Mouse (Mus musculus) embryonic facial prominence, embryonic 15.5 days (tissue): ENCODE results near the gene 1700016K19Rik. TPM values are rescaled to one million over a fixed set of nuclear protein-coding genes. Genes with fewer than 3 reads are reported as not detected.
A peak's percentile ranks its signal among the peaks of the same experiment; 100 is the strongest.

Experiments used
- ATAC-seq: fragments of 200-750 bp; cut with Nextera tagmentation; 2 replicates; pipeline ENCODE4 v1.8.0; 2017; ENCODE audit warnings: low read depth, moderate TSS enrichment; ENCODE audit not compliant: insufficient number of reproducible peaks, low FRiP score, low TSS enrichment
- H3K27ac ChIP-seq: fragments of 300-500 bp; sonication (generic); replicated peaks from 2 replicates; pipeline ENCODE4 v1.5.1; 2015; ENCODE audit warnings: mild to moderate bottlenecking, inconsistent platforms
- H3K27me3 ChIP-seq: fragments of 300-500 bp; sonication (generic); 2 replicates; pipeline ENCODE4 v1.6.1; 2015; ENCODE audit warnings: inconsistent platforms
- H3K36me3 ChIP-seq: fragments of 300-500 bp; sonication (generic); 2 replicates; pipeline ENCODE4 v1.6.1; 2015; ENCODE audit warnings: mild to moderate bottlenecking, inconsistent platforms
- H3K4me1 ChIP-seq: fragments of 300-500 bp; sonication (generic); 2 replicates; pipeline ENCODE4 v1.6.1; 2015; ENCODE audit warnings: inconsistent platforms
- H3K4me2 ChIP-seq: fragments of 300-500 bp; sonication (generic); replicated peaks from 2 replicates; pipeline ENCODE4 v1.6.1; 2015; ENCODE audit warnings: mild to moderate bottlenecking, inconsistent platforms
- H3K4me3 ChIP-seq: fragments of 300-500 bp; sonication (generic); replicated peaks from 2 replicates; pipeline ENCODE4 v1.5.1; 2015; ENCODE audit warnings: mild to moderate bottlenecking, inconsistent platforms
- H3K9ac ChIP-seq: fragments of 300-500 bp; sonication (generic); 2 replicates; pipeline ENCODE4 v1.6.1; 2015; ENCODE audit warnings: inconsistent platforms
- H3K9me3 ChIP-seq: fragments of 300-500 bp; sonication (generic); replicated peaks from 2 replicates; pipeline ENCODE4 v1.6.1; 2016; ENCODE audit warnings: inconsistent platforms
- WGBS: fragments of 180-500 bp; shearing (Covaris S2); methylation state at CpG from one replicate; pipeline ENCODE4 v1.1.7; 2015; 5-methylcytosine and 5-hydroxymethylcytosine counted together
- polyA plus RNA-seq: library from polyadenylated mRNA; unstranded; fragments of >200 nt; fragmentation: Nextera tagmentation; extraction: Ambion mirVana; gene quantifications from 2 replicates; pipeline ENCODE4 v1.2.1, GENCODE M21; 2015

Gene 1700016K19Rik
- polyA plus RNA-seq, 1 experiment from 2014 or later = 19.2 TPM

DNA sequence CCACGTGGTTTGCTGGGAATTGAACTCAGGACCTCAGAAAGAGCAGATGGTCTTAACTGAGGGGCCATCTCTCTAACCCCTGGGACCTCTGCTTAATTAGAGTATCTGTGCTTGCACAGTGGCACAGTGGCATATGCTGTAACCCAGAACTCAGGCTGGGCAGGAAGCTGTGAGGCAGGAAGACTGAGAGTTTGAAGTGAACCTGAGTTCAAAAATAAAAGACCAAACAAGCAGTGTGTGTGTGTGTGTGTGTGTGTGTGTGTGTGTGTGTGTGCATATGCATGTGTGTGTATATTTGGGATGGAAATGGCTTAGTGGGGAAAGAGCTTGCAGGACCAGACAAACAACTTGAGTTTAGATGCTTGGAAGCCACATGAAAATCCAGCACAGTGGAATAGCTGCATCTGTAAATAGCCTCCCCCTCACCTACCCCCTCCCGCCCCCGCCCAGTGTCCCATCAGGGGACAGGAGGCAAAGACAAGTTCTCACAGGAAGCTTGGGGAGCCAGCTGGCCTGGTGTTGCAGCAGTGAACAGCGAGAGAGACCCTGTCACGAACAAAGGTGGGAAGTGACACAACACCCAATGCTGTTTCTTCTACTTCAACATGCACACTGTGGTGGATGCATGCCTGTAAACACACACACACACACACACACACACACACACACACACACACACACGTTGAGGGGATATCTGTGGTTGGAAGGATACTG is 38.0 kb downstream of the 1700016K19Rik start:
- 53% methylated on average over 6 of the region's 6 CpGs for WGBS
- Histone ChIP-seq H3K4me2 (no peak overlapping the region), H3K9ac (no peak overlapping the region), H3K27ac (no peak overlapping the region), H3K9me3 (no peaks in the 10 kb centered on the region), H3K4me1 (peaks cover 23% of the 10 kb centered on the region), H3K27me3 (no peaks in the 10 kb centered on the region), H3K4me3 (no peak overlapping the region), H3K36me3 (no peaks in the 10 kb centered on the region)
- ATAC-seq = no peak; the same call in 1 of the 2 replicates

DNA sequence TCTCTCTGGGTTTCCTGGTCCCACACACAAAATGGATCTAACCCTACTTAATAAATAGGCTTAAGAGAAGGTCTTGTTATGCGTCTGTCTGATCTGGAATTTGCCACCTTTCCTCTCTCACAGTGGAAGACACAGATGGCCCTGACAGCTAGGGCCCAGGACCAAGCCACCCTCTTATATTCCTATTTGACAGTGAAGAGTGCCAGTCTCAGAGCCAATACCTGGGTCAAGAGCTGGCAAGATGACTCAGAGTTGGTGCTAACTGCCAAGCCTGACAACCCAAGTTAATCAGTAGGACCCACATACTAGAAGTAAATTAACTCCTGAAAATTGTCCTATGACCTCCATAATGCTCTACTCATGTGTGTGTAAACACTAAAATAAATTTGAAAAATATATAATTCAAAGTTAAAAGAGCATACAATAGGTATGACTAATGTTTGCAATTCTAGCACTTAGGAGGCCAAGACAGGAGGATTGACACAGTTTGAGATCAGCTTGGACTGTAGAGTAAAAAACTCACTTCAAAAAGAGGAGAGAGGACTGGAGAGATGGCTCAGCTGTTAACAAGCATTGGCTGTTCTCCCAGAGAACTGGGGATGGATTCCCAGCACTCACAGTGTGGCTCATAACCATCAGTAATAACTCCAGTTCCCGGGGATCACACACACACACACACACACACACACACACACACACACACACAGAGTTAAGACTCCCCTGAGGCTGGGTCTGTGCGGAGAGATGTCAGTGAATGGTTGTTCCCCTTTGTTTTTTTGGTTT is 39.8 kb downstream of the 1700016K19Rik start:
- H3K9me3 ChIP-seq = no peaks in the 10 kb centered on the region
- H3K36me3 ChIP-seq = no peaks in the 10 kb centered on the region
- peaks cover 38% of the 10 kb centered on the region for H3K4me1 ChIP-seq
- WGBS = 80% methylated on average over 3 of the region's 3 CpGs
- H3K4me3 ChIP-seq = no peak overlapping the region
- H3K27me3 ChIP-seq = 0 out of 2 replicates have a peak, but pooled peaks cover 2% of the 10 kb centered on the region
- H3K4me2 ChIP-seq = no peak overlapping the region
- H3K27ac ChIP-seq = no peak overlapping the region
- no peak overlapping the region for H3K9ac ChIP-seq
- ATAC-seq = no peak

DNA sequence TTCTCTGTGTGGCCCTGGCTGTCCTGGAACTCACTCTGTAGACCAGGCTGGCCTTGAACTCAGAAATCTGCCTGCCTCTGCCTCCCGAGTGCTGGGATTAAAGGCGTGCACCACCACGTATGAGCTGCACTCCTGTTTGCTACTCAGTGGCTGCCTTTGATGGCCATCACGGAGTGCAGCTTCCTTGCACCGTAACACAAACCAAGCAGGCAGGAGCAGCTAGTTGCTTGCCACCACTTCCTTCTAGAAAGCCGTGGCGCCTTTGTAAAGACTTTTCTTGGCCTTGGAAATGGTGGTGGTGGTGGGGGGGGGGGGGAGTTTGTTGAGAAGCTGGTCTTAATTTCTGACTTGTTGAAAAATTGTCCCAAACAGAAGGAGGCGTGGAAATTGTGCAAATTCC is 40.4 kb downstream of the 1700016K19Rik start:
- H3K9ac ChIP-seq = no peak overlapping the region
- 0 out of 2 replicates have a peak, but pooled peaks cover 4% of the 10 kb centered on the region for H3K27me3 ChIP-seq
- H3K27ac ChIP-seq = no peak overlapping the region
- no peak for ATAC-seq
- no peak overlapping the region for H3K4me3 ChIP-seq
- no peak overlapping the region for H3K4me2 ChIP-seq
- H3K36me3 ChIP-seq = 0 out of 2 replicates have a peak, but pooled peaks cover 3% of the 10 kb centered on the region
- H3K9me3 ChIP-seq = no peaks in the 10 kb centered on the region
- WGBS = 76% methylated on average over 8 of the region's 8 CpGs
- peaks cover 42% of the 10 kb centered on the region for H3K4me1 ChIP-seq

DNA sequence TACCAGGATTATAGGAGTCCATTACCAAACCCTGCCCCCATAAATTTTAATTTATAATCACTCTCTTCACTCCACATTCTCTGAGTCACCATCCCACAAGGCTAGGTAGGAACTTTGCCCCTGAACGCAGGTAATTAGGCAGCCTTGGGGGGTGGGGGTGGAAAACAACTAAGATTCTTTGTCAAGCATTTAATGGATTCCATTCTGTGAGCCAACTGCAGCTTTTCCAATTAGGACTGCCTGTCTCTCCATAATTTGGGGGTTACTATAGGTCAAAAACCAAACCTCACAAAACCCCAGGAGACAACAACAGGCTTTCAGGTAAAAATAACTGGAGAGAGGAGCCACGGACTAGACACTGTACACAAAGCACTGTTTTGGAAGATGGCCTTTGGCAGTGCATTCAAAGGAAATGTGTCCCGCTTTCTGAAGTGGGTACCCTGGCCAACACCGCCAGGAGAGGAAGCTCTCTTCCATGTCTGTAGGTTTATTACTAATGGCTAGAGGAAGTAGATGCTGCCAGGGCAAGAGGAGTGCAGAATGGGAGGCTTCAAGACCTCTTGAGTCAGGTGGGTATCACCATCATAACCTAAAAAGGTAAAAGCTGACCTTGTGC is 41.2 kb downstream of the 1700016K19Rik start:
- H3K9me3 ChIP-seq = no peaks in the 10 kb centered on the region
- 38% methylated on average over 4 of the region's 4 CpGs for WGBS
- no peak for ATAC-seq
- H3K4me1 ChIP-seq = peaks cover 42% of the 10 kb centered on the region
- H3K27ac ChIP-seq = no peak overlapping the region
- H3K4me3 ChIP-seq = no peak overlapping the region
- no peak overlapping the region for H3K9ac ChIP-seq
- H3K4me2 ChIP-seq = no peak overlapping the region
- peaks cover 9% of the 10 kb centered on the region; the same call in 1 of the 2 replicates for H3K36me3 ChIP-seq
- H3K27me3 ChIP-seq = 0 out of 2 replicates have a peak, but pooled peaks cover 4% of the 10 kb centered on the region

DNA sequence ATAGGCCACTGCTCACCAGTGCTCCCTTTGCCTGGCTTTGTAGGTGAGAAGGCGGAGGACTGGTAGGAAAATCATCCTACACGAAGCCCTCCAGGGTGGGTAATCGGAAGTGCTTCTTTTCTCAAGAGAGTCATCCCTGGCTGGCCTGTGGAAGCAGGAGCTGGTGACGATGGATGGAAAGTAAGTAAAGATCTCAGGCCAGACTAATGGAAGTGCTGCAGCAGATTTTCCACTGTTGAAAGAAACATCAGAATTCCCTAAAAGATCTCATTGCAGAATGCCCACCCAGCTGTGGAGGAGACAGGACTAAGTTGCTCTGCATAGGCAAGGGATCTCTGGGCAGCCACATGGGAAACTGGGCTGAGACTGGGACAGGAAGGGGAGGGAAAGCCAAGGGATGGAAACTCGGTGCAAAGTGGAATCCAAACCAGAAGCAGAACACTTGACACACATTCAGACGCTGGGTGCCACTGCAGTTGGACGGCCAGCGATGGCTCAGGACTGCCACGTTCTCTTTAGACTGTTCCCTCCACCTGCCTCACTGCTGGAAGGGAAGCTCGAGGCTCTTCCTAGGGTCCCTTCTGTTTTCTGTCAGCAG is 42.4 kb downstream of the 1700016K19Rik start:
- Histone ChIP-seq H3K4me2 (no peak overlapping the region), H3K9me3 (no peaks in the 10 kb centered on the region), H3K27me3 (0 out of 2 replicates have a peak, but pooled peaks cover 4% of the 10 kb centered on the region), H3K9ac (no peak overlapping the region), H3K36me3 (peaks cover 22% of the 10 kb centered on the region; the same call in 1 of the 2 replicates), H3K4me1 (peaks cover 42% of the 10 kb centered on the region), H3K4me3 (no peak overlapping the region), H3K27ac (peak overlapping the region; percentile 72)
- no peak for ATAC-seq
- 34% methylated on average over 10 of the region's 10 CpGs for WGBS

DNA sequence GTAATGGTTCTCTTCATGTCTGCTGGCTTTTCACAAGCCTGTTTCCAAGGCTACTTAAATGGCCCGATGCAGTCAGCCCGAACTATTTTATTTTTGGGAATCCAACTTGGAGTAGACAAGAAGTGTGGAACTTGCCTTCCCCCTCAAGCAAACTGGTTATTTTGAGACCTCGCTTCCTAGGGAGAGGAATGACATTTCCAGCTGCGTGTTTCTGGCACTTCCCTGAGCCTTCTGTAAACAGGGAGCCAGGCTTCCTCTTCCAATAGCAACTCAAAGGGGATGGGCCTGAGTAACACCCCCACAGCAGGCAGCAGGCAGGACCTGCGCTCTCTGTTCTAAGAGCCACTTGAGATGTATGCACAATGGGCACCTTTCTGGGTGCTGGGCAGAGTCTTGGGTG is 43.2 kb downstream of the 1700016K19Rik start:
- Histone ChIP-seq H3K9ac (no peak overlapping the region), H3K4me2 (no peak overlapping the region), H3K9me3 (no peaks in the 10 kb centered on the region), H3K4me1 (peaks cover 42% of the 10 kb centered on the region), H3K27ac (peak overlapping the region; percentile 72), H3K36me3 (peaks cover 22% of the 10 kb centered on the region; the same call in 1 of the 2 replicates), H3K4me3 (no peak overlapping the region), H3K27me3 (0 out of 2 replicates have a peak, but pooled peaks cover 4% of the 10 kb centered on the region)
- WGBS = 16% methylated on average over 5 of the region's 5 CpGs
- ATAC-seq = peak; percentile 45; the same call in 1 of the 2 replicates

DNA sequence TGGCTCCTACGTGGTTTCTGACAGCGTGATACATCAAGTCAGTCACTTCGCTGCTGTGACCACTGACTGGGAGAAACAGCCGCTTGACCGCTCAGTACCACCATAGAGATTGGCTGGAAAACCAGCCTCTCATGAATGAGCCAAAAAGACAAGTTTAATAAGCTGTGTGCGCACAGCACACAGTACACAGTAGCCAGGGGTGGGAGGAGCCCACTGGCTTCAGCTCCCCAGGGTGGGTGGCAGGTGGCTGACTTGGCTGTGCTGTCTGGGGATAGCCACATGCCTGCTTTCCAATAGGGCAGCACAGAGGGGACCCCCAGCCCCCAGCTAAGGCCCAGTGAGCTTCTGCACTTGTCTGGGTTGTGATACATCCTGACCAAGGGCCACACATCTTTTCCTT is 44.8 kb downstream of the 1700016K19Rik start:
- Histone ChIP-seq H3K4me3 (no peak overlapping the region), H3K9ac (no peak overlapping the region), H3K27ac (no peak overlapping the region), H3K36me3 (peaks cover 22% of the 10 kb centered on the region; the same call in 1 of the 2 replicates), H3K4me1 (peaks cover 42% of the 10 kb centered on the region), H3K4me2 (no peak overlapping the region), H3K9me3 (no peaks in the 10 kb centered on the region), H3K27me3 (0 out of 2 replicates have a peak, but pooled peaks cover 4% of the 10 kb centered on the region)
- peak; percentile 44; the same call in 1 of the 2 replicates for ATAC-seq
- WGBS = 80% methylated on average over 6 of the region's 6 CpGs

DNA sequence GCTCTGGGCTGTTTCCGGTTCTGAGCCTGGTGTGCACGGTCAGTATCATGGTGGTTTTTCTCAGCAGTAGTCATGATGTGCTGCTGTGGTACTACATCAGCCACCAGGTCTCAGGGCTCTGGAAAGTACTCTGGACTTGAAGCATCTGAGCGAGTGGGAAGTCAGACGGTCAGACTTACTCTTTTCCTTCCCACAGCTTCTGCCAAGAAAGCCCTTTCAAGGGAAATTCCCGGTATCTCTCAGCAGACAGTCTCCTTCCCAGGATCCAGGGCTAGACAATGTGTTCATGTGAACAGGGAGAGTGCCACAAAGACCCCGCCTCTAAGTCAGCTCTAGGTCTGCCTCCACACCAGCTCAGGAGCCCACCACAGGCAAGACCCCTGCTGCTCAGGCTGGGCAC is 45.7 kb downstream of the 1700016K19Rik start:
- Histone ChIP-seq H3K4me1 (peaks cover 42% of the 10 kb centered on the region), H3K9me3 (no peaks in the 10 kb centered on the region), H3K36me3 (peaks cover 22% of the 10 kb centered on the region; the same call in 1 of the 2 replicates), H3K9ac (no peak overlapping the region), H3K27ac (no peak overlapping the region), H3K4me3 (no peak overlapping the region), H3K27me3 (0 out of 2 replicates have a peak, but pooled peaks cover 4% of the 10 kb centered on the region), H3K4me2 (no peak overlapping the region)
- WGBS = 82% methylated on average over 6 of the region's 6 CpGs
- ATAC-seq = no peak

DNA sequence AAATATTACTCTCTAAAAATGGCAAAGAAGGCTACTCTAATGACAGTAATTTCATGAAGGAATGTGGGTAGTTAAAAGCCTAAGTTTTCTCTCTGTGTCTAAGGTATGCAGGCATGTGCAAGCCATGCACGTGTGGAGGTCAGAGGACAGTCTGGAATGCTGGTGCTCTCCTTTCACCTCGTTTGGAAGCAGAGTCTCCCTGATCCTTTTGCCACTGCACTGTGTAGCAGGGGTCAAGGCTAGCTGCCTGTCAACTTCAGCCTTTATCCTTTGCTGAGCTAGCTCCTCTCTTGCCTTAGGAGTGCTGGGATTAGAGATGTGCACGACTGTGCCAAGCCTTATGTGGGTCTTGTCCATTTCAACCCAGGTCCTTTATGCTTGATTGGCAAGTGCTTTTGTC is 50.8 kb downstream of the 1700016K19Rik start:
- Histone ChIP-seq H3K27me3 (no peaks in the 10 kb centered on the region), H3K27ac (no peak overlapping the region), H3K4me3 (no peak overlapping the region), H3K4me2 (no peak overlapping the region), H3K9ac (no peak overlapping the region), H3K4me1 (0 out of 2 replicates have a peak, but pooled peaks cover 4% of the 10 kb centered on the region), H3K9me3 (no peaks in the 10 kb centered on the region), H3K36me3 (peaks cover 15% of the 10 kb centered on the region; the same call in 1 of the 2 replicates)
- no peak for ATAC-seq
- 38% methylated on average over 3 of the region's 3 CpGs for WGBS

DNA sequence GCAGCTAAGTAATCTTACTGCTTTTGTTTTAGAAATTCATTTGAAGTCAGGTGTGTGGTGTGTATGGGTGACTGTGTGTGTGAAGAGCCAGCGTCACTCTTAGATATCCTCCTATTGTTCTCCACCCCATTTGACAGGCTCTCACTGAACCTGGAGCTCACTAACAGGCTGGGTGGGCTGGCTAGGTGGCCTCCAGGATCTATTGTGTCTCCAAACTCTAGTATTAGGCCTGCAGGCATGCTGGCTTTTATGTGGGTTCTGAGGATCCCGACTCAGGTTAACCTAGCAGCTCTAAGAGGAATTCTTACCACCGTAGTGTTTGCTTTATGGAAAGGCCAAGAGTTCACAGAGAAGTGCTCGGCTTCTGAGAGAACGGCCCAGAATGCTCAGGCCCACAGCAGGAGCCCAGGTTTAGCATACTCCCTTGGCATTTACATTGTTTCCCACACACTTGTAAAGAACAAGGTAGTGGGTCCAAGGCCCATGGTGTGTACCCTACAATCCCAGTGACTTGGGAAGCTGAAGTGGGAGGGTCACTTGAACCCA is 51.3 kb downstream of the 1700016K19Rik start:
- WGBS = 45% methylated on average over 5 of the region's 5 CpGs
- Histone ChIP-seq H3K36me3 (peaks cover 11% of the 10 kb centered on the region; the same call in 1 of the 2 replicates), H3K9me3 (no peaks in the 10 kb centered on the region), H3K4me1 (0 out of 2 replicates have a peak, but pooled peaks cover 4% of the 10 kb centered on the region), H3K4me2 (no peak overlapping the region), H3K27ac (no peak overlapping the region), H3K9ac (no peak overlapping the region), H3K4me3 (no peak overlapping the region), H3K27me3 (no peaks in the 10 kb centered on the region)
- ATAC-seq = no peak
